Mouse (Mus musculus): ENCODE results near the gene Trpm3. TPM values are rescaled to one million over a fixed set of nuclear protein-coding genes. Genes with fewer than 3 reads are reported as not detected.

Gene Trpm3
- polyA plus RNA-seq, 1 experiment from 2014 or later, result 23.3 TPM

- no peaks in the 10 kb centered on the region for H3K4me1 ChIP-seq (ENCODE audit: control insufficient read depth, insufficient read depth, low read length)
- no peak overlapping the region for H3K4me2 ChIP-seq (ENCODE audit: low read depth, low read length)
- H3K27me3 ChIP-seq (ENCODE audit: control insufficient read depth, insufficient read depth, low read length), result no peaks in the 10 kb centered on the region
- H3K36me3 ChIP-seq (ENCODE audit: control insufficient read depth, insufficient read depth, low read length), result no peaks in the 10 kb centered on the region
- no peaks in the 10 kb centered on the region for H3K9me3 ChIP-seq (ENCODE audit: control insufficient read depth, low read length)
- no peak overlapping the region for H3K27ac ChIP-seq (ENCODE audit: low read depth, low read length)
- no peak overlapping the region for H3K4me3 ChIP-seq (ENCODE audit: low read depth, low read length)
- WGBS, result 74% methylated on average over 8 of the region's 8 CpGs
- no peak for ATAC-seq (ENCODE audit: low read depth)
- no peak overlapping the region for H3K9ac ChIP-seq (replicated peaks; ENCODE audit: low read depth, low read length)
These were observed 615.7 kb downstream of the Trpm3 start for GRCm38 (mm10) chr19:22754498-22754897.

- Histone ChIP-seq H3K4me2 (ENCODE audit: low read depth, low read length) (no peak overlapping the region), H3K36me3 (ENCODE audit: control insufficient read depth, insufficient read depth, low read length) (no peaks in the 10 kb centered on the region), H3K4me1 (ENCODE audit: control insufficient read depth, insufficient read depth, low read length) (no peaks in the 10 kb centered on the region), H3K27ac (ENCODE audit: low read depth, low read length) (no peak overlapping the region), H3K9me3 (ENCODE audit: control insufficient read depth, low read length) (no peaks in the 10 kb centered on the region), H3K4me3 (ENCODE audit: low read depth, low read length) (no peak overlapping the region), H3K9ac (replicated peaks; ENCODE audit: low read depth, low read length) (no peak overlapping the region), H3K27me3 (ENCODE audit: control insufficient read depth, insufficient read depth, low read length) (no peaks in the 10 kb centered on the region)
- WGBS, result 87% methylated on average over 2 of the region's 2 CpGs
- ATAC-seq (ENCODE audit: low read depth), result no peak
These were observed 619.6 kb downstream of the Trpm3 start for GRCm38 (mm10) chr19:22758496-22758895.

GRCm38 (mm10) chr19:22768242-22768641, 629.4 kb downstream of the Trpm3 start:
- Histone ChIP-seq H3K27ac (ENCODE audit: low read depth, low read length) (no peak overlapping the region), H3K9me3 (ENCODE audit: control insufficient read depth, low read length) (no peaks in the 10 kb centered on the region), H3K9ac (replicated peaks; ENCODE audit: low read depth, low read length) (no peak overlapping the region), H3K4me3 (ENCODE audit: low read depth, low read length) (no peak overlapping the region), H3K27me3 (ENCODE audit: control insufficient read depth, insufficient read depth, low read length) (no peaks in the 10 kb centered on the region), H3K4me1 (ENCODE audit: control insufficient read depth, insufficient read depth, low read length) (no peaks in the 10 kb centered on the region), H3K4me2 (ENCODE audit: low read depth, low read length) (no peak overlapping the region), H3K36me3 (ENCODE audit: control insufficient read depth, insufficient read depth, low read length) (no peaks in the 10 kb centered on the region)
- ATAC-seq (ENCODE audit: low read depth), result no peak; the same call in 1 of the 2 replicates
- WGBS, result 69% methylated on average over 3 of the region's 3 CpGs

- Histone ChIP-seq H3K36me3 (ENCODE audit: control insufficient read depth, insufficient read depth, low read length) (no peaks in the 10 kb centered on the region), H3K4me1 (ENCODE audit: control insufficient read depth, insufficient read depth, low read length) (no peaks in the 10 kb centered on the region), H3K27ac (ENCODE audit: low read depth, low read length) (no peak overlapping the region), H3K9me3 (ENCODE audit: control insufficient read depth, low read length) (no peaks in the 10 kb centered on the region), H3K4me2 (ENCODE audit: low read depth, low read length) (no peak overlapping the region), H3K4me3 (ENCODE audit: low read depth, low read length) (no peak overlapping the region), H3K9ac (replicated peaks; ENCODE audit: low read depth, low read length) (no peak overlapping the region), H3K27me3 (ENCODE audit: control insufficient read depth, insufficient read depth, low read length) (no peaks in the 10 kb centered on the region)
- no peak for ATAC-seq (ENCODE audit: low read depth)
- 89% methylated on average over 3 of the region's 3 CpGs for WGBS
These were observed 636.4 kb downstream of the Trpm3 start for GRCm38 (mm10) chr19:22775191-22775695.

DNA sequence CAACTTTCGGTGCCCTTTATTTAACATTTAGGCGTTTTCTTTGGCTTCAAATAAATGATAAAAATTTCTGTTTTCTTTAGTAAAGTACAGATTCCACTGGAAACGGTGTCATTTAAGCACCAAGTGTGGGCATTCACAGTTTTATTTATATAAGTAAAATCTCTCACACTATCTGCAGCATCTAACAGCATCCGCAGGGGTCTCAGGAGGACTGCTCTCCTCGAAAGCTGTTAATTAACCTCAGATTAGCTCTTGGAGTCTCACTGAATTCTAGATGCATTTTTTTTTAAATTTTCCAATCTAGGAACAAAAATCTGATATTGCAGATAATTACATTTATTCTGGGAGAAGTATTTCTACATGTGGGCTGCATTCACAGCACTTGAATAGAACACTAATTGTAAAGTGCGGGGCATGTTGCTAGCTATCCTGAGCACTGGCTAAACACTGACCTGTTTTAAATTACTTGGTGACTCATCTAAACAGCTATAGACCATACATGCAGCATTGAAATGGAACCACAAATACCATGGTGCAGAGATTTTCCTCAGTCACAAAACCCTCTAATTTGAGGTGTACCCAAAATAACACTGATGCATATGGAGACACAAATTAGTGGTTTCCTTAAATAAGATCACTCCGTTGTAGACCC, 641.5 kb downstream of the Trpm3 start:
- Histone ChIP-seq H3K9me3 (ENCODE audit: control insufficient read depth, low read length) (no peaks in the 10 kb centered on the region), H3K4me1 (ENCODE audit: control insufficient read depth, insufficient read depth, low read length) (no peaks in the 10 kb centered on the region), H3K9ac (replicated peaks; ENCODE audit: low read depth, low read length) (no peak overlapping the region), H3K4me3 (ENCODE audit: low read depth, low read length) (no peak overlapping the region), H3K27me3 (ENCODE audit: control insufficient read depth, insufficient read depth, low read length) (no peaks in the 10 kb centered on the region), H3K27ac (ENCODE audit: low read depth, low read length) (no peak overlapping the region), H3K36me3 (ENCODE audit: control insufficient read depth, insufficient read depth, low read length) (no peaks in the 10 kb centered on the region), H3K4me2 (ENCODE audit: low read depth, low read length) (no peak overlapping the region)
- no peak for ATAC-seq (ENCODE audit: low read depth)
- 79% methylated on average over 7 of the region's 7 CpGs for WGBS

GRCm38 (mm10) chr19:22781579-22781978, 642.7 kb downstream of the Trpm3 start:
- Histone ChIP-seq H3K4me3 (ENCODE audit: low read depth, low read length) (no peak overlapping the region), H3K27me3 (ENCODE audit: control insufficient read depth, insufficient read depth, low read length) (no peaks in the 10 kb centered on the region)
- no peak for ATAC-seq (ENCODE audit: low read depth)

DNA sequence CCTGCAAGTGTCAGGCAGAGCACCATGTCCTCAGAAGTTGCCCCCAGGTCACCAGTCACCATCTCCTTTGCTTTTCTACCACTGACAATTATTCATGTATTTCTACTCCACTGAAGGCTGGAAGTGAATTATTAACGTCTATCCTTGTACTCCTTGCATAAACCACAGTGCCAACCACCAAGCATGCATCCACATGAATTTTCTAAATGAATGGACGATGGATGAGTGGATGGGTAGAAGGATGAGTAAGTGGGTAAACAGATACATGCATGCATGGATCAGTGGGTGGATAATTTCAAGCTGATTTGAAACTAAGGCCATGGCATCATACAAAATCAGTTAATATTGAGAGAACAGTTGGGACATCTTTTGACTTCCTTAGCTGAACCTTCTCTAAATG, 644.9 kb downstream of the Trpm3 start:
- Histone ChIP-seq H3K27me3 (ENCODE audit: control insufficient read depth, insufficient read depth, low read length) (no peaks in the 10 kb centered on the region), H3K27ac (ENCODE audit: low read depth, low read length) (no peak overlapping the region), H3K4me2 (ENCODE audit: low read depth, low read length) (no peak overlapping the region), H3K4me3 (ENCODE audit: low read depth, low read length) (no peak overlapping the region), H3K4me1 (ENCODE audit: control insufficient read depth, insufficient read depth, low read length) (no peaks in the 10 kb centered on the region), H3K9me3 (ENCODE audit: control insufficient read depth, low read length) (no peaks in the 10 kb centered on the region), H3K9ac (replicated peaks; ENCODE audit: low read depth, low read length) (no peak overlapping the region), H3K36me3 (ENCODE audit: control insufficient read depth, insufficient read depth, low read length) (no peaks in the 10 kb centered on the region)
- WGBS, result 79% methylated on average over 2 of the region's 2 CpGs
- no peak for ATAC-seq (ENCODE audit: low read depth)

More at GRCm38 (mm10) chr19:22781579-22781978, 642.7 kb downstream of the Trpm3 start:
- Histone ChIP-seq H3K4me1 (ENCODE audit: control insufficient read depth, insufficient read depth, low read length) (no peaks in the 10 kb centered on the region), H3K36me3 (ENCODE audit: control insufficient read depth, insufficient read depth, low read length) (no peaks in the 10 kb centered on the region), H3K27ac (ENCODE audit: low read depth, low read length) (no peak overlapping the region), H3K9me3 (ENCODE audit: control insufficient read depth, low read length) (no peaks in the 10 kb centered on the region), H3K4me2 (ENCODE audit: low read depth, low read length) (no peak overlapping the region), H3K9ac (replicated peaks; ENCODE audit: low read depth, low read length) (no peak overlapping the region)

- Histone ChIP-seq H3K4me3 (ENCODE audit: low read depth, low read length) (no peak overlapping the region), H3K27me3 (ENCODE audit: control insufficient read depth, insufficient read depth, low read length) (no peaks in the 10 kb centered on the region), H3K9ac (replicated peaks; ENCODE audit: low read depth, low read length) (no peak overlapping the region), H3K27ac (ENCODE audit: low read depth, low read length) (no peak overlapping the region), H3K9me3 (ENCODE audit: control insufficient read depth, low read length) (no peaks in the 10 kb centered on the region), H3K36me3 (ENCODE audit: control insufficient read depth, insufficient read depth, low read length) (no peaks in the 10 kb centered on the region), H3K4me1 (ENCODE audit: control insufficient read depth, insufficient read depth, low read length) (no peaks in the 10 kb centered on the region), H3K4me2 (ENCODE audit: low read depth, low read length) (no peak overlapping the region)
- no peak for ATAC-seq (ENCODE audit: low read depth)
- 87% methylated on average over 3 of the region's 3 CpGs for WGBS
These were observed 650.9 kb downstream of the Trpm3 start for GRCm38 (mm10) chr19:22789753-22790152.

GRCm38 (mm10) chr19:22796996-22797395, 658.1 kb downstream of the Trpm3 start:
- H3K27me3 ChIP-seq (ENCODE audit: control insufficient read depth, insufficient read depth, low read length), result no peaks in the 10 kb centered on the region
- no peak overlapping the region for H3K4me3 ChIP-seq (ENCODE audit: low read depth, low read length)
- H3K9ac ChIP-seq (replicated peaks; ENCODE audit: low read depth, low read length), result no peak overlapping the region
- no peak for ATAC-seq (ENCODE audit: low read depth)
- H3K4me1 ChIP-seq (ENCODE audit: control insufficient read depth, insufficient read depth, low read length), result no peaks in the 10 kb centered on the region
- WGBS, result 88% methylated on average over 2 of the region's 2 CpGs
- H3K9me3 ChIP-seq (ENCODE audit: control insufficient read depth, low read length), result no peaks in the 10 kb centered on the region
- H3K27ac ChIP-seq (ENCODE audit: low read depth, low read length), result no peak overlapping the region
- H3K36me3 ChIP-seq (ENCODE audit: control insufficient read depth, insufficient read depth, low read length), result no peaks in the 10 kb centered on the region
- no peak overlapping the region for H3K4me2 ChIP-seq (ENCODE audit: low read depth, low read length)

Data from neural tube, embryonic 14.5 days (tissue).